Mouse (Mus musculus): ENCODE data around the gene Vcpkmt. TPM values are rescaled to one million over a fixed set of nuclear protein-coding genes. Genes with fewer than 3 reads are reported as not detected.
A peak's percentile ranks its signal among the peaks of the same experiment; 100 is the strongest.
"Not testable (repeated sequence)": the region's sequence is repeated elsewhere in the genome, so short reads cannot be mapped to it uniquely, and the experiment has no call there.

Gene Vcpkmt
- polyA plus RNA-seq, 1 experiment from 2014 or later = 37.5 TPM

DNA sequence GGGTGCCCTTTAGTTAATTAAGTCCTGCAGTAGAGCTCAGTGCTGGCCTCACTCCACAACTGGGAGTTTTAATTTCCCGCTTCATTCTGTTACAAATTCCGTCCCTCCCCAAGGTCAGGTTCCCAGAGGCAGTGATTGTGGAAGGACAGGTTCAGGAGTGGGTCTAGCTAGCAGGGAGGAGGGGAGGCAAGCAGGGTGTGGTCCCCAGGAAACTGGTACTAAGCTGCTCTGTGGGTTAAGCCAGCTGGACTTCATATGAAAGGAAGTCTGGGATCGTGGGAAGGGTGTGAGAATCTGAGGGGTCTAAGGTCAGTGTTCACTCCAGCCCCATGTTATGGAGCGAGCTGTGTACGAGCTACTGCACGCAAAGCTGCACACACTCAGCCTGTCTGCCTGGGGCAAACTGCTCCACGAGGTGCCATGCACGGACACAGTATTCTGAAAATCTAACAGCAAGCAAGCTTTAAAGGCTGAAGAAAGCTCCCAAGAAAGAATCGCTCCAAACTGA lies 6.7 kb downstream of the Vcpkmt start:
- H3K9me3 ChIP-seq (ENCODE audit: control insufficient read depth, low read length) = no peaks in the 10 kb centered on the region
- no peak overlapping the region for H3K9ac ChIP-seq (ENCODE audit: low read length)
- no peak overlapping the region for H3K4me2 ChIP-seq (ENCODE audit: low read depth, severe bottlenecking)
- H3K27ac ChIP-seq (replicated peaks; ENCODE audit: low read depth, low read length) = no peak overlapping the region
- H3K4me1 ChIP-seq (ENCODE audit: control insufficient read depth, insufficient read depth, low read length) = no peaks in the 10 kb centered on the region
- DNase-seq (ENCODE audit: low spot score) = no peak
- WGBS = 85% methylated on average over 9 of the region's 9 CpGs
- H3K27me3 ChIP-seq (ENCODE audit: control insufficient read depth, insufficient read depth, low read length) = no peaks in the 10 kb centered on the region
- H3K4me3 ChIP-seq (ENCODE audit: low read depth, low read length) = no peak overlapping the region
- H3K36me3 ChIP-seq (ENCODE audit: control insufficient read depth, insufficient read depth, low read length) = peaks cover 8% of the 10 kb centered on the region
- no peak for ATAC-seq (ENCODE audit: insufficient number of reproducible peaks, low FRiP score, low TSS enrichment, low read depth)

DNA sequence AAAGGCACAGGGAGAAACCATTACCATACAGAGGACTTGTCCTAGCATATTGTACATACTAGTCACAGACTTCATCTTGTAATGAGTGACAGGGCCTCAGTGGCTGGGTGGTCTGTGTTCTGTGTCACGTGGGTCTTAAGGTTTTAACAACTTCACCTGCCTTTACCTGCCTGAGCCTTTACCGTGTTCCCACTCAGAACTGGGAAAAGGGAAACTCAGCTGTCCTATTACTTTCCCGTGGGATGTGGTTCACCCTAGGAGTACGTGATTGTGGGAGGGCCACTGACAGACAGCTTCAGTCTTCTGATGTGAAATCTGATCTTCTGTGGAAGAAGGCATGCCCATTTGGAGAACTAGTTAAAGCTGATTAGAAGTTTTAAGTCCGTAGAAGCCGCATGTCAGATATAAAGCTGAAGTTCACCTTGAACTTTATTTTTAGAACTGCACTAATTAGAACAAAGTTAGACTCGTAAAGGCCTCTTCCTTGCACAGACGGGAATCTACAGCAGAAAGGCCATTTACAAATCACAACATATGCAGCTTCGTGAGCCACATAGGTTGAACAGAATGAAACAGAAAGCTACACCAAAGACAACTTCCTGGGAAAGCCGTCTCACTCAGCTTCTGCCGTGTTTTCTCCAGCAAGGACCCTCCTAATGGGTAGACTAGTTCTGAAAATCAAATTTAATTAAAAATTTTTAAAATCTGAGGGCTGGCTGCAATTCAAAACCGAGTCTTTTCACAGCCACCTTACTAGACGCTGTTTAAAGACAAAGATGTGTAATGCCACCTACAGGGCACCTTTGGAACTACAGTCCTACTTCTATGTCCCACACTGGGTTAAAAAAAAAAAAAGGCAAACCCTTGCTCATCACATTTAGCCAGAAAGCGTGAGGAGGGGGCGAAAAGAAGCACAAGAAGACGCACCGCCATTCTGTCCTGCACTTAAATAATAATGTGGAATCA lies 8.6 kb downstream of the Vcpkmt start:
- Histone ChIP-seq H3K9ac (ENCODE audit: low read length) (no peak overlapping the region), H3K4me3 (ENCODE audit: low read depth, low read length) (no peak overlapping the region), H3K4me1 (ENCODE audit: control insufficient read depth, insufficient read depth, low read length) (no peaks in the 10 kb centered on the region), H3K9me3 (ENCODE audit: control insufficient read depth, low read length) (no peaks in the 10 kb centered on the region), H3K27me3 (ENCODE audit: control insufficient read depth, insufficient read depth, low read length) (no peaks in the 10 kb centered on the region), H3K27ac (replicated peaks; ENCODE audit: low read depth, low read length) (no peak overlapping the region), H3K4me2 (ENCODE audit: low read depth, severe bottlenecking) (0 out of 2 replicates have a peak overlapping the region, but pooled peaks have one; percentile 26), H3K36me3 (ENCODE audit: control insufficient read depth, insufficient read depth, low read length) (peaks cover 8% of the 10 kb centered on the region)
- 27% methylated on average over 17 of the region's 17 CpGs for WGBS
- peak; percentile 83 for DNase-seq (ENCODE audit: low spot score)
- ATAC-seq (ENCODE audit: insufficient number of reproducible peaks, low FRiP score, low TSS enrichment, low read depth) = no peak

- 93% methylated on average over 8 of the region's 8 CpGs for WGBS
- DNase-seq (ENCODE audit: low spot score) (no peak), ATAC-seq (ENCODE audit: insufficient number of reproducible peaks, low FRiP score, low TSS enrichment, low read depth) (no peak)
- H3K4me1 ChIP-seq (ENCODE audit: control insufficient read depth, insufficient read depth, low read length) = no peaks in the 10 kb centered on the region
- no peaks in the 10 kb centered on the region for H3K9me3 ChIP-seq (ENCODE audit: control insufficient read depth, low read length)
- H3K9ac ChIP-seq (ENCODE audit: low read length) = no peak overlapping the region
- no peak overlapping the region for H3K4me2 ChIP-seq (ENCODE audit: low read depth, severe bottlenecking)
- no peak overlapping the region for H3K27ac ChIP-seq (replicated peaks; ENCODE audit: low read depth, low read length)
- H3K36me3 ChIP-seq (ENCODE audit: control insufficient read depth, insufficient read depth, low read length) = peaks cover 5% of the 10 kb centered on the region
- H3K4me3 ChIP-seq (ENCODE audit: low read depth, low read length) = no peak overlapping the region
- H3K27me3 ChIP-seq (ENCODE audit: control insufficient read depth, insufficient read depth, low read length) = no peaks in the 10 kb centered on the region
These were observed 9.6 kb downstream of the Vcpkmt start for GRCm38 (mm10) chr12:69573271-69573670.

- no peak overlapping the region for H3K9ac ChIP-seq (ENCODE audit: low read length)
- H3K36me3 ChIP-seq (ENCODE audit: control insufficient read depth, insufficient read depth, low read length) = no peaks in the 10 kb centered on the region
- no peak overlapping the region for H3K4me2 ChIP-seq (ENCODE audit: low read depth, severe bottlenecking)
- WGBS = 92% methylated on average over 3 of the region's 3 CpGs
- no peak overlapping the region for H3K27ac ChIP-seq (replicated peaks; ENCODE audit: low read depth, low read length)
- no peaks in the 10 kb centered on the region for H3K27me3 ChIP-seq (ENCODE audit: control insufficient read depth, insufficient read depth, low read length)
- no peak for DNase-seq (ENCODE audit: low spot score)
- no peak for ATAC-seq (ENCODE audit: insufficient number of reproducible peaks, low FRiP score, low TSS enrichment, low read depth)
- no peaks in the 10 kb centered on the region for H3K4me1 ChIP-seq (ENCODE audit: control insufficient read depth, insufficient read depth, low read length)
- no peak overlapping the region for H3K4me3 ChIP-seq (ENCODE audit: low read depth, low read length)
- no peaks in the 10 kb centered on the region for H3K9me3 ChIP-seq (ENCODE audit: control insufficient read depth, low read length)
These were observed 12.9 kb downstream of the Vcpkmt start for GRCm38 (mm10) chr12:69569926-69570325.

- DNase-seq (ENCODE audit: low spot score) = no peak
- H3K4me3 ChIP-seq (ENCODE audit: low read depth, low read length) = no peak overlapping the region
- H3K36me3 ChIP-seq (ENCODE audit: control insufficient read depth, insufficient read depth, low read length) = no peaks in the 10 kb centered on the region
- no peak overlapping the region for H3K4me2 ChIP-seq (ENCODE audit: low read depth, severe bottlenecking)
- no peak overlapping the region for H3K27ac ChIP-seq (replicated peaks; ENCODE audit: low read depth, low read length)
- ATAC-seq (ENCODE audit: insufficient number of reproducible peaks, low FRiP score, low TSS enrichment, low read depth) = no peak
- H3K4me1 ChIP-seq (ENCODE audit: control insufficient read depth, insufficient read depth, low read length) = no peaks in the 10 kb centered on the region
- WGBS = 72% methylated on average over 3 of the region's 3 CpGs
- H3K27me3 ChIP-seq (ENCODE audit: control insufficient read depth, insufficient read depth, low read length) = no peaks in the 10 kb centered on the region
- no peak overlapping the region for H3K9ac ChIP-seq (ENCODE audit: low read length)
- no peaks in the 10 kb centered on the region for H3K9me3 ChIP-seq (ENCODE audit: control insufficient read depth, low read length)
These were observed 14.6 kb downstream of the Vcpkmt start for GRCm38 (mm10) chr12:69568266-69568665.

GRCm38 (mm10) chr12:69561006-69561405 lies 21.8 kb downstream of the Vcpkmt start:
- H3K4me3 ChIP-seq (ENCODE audit: low read depth, low read length); H3K9me3 ChIP-seq (ENCODE audit: control insufficient read depth, low read length); H3K27ac ChIP-seq (replicated peaks; ENCODE audit: low read depth, low read length); H3K9ac ChIP-seq (ENCODE audit: low read length); DNase-seq (ENCODE audit: low spot score); H3K36me3 ChIP-seq (ENCODE audit: control insufficient read depth, insufficient read depth, low read length); ATAC-seq (ENCODE audit: insufficient number of reproducible peaks, low FRiP score, low TSS enrichment, low read depth); H3K4me1 ChIP-seq (ENCODE audit: control insufficient read depth, insufficient read depth, low read length); H3K4me2 ChIP-seq (ENCODE audit: low read depth, severe bottlenecking); H3K27me3 ChIP-seq (ENCODE audit: control insufficient read depth, insufficient read depth, low read length): not testable (repeated sequence)
- 81% methylated on average over 6 of the region's 6 CpGs for WGBS

DNA sequence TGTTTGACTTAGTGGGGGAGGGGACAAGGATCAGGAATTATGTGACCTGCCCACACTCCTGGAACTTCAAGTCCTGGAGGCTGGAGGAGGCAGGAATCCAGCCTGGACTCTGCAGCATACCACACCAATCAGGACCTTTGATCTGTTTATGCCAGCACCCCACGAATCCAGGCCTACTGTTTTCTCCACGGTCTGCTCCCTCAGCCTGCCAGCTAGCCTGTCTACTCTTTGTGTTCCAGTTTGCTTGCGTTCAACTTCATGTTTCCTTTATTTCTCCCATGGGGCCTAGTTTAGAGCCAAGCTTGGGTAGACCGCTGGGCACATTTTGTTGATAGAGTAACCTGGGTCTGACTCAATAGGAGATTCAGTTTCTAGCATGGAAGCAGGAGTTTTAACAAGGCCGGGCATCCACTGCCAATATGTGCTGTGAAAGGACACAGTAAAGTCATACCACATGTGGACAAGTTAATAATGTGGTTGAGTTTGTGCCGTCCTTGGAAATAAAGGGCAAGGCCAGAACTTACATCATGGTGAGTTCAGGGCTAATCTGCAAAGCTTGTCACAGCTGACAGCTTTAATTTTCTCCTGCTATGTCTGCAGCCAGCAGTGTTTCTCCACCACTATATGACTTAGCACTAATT lies 26.5 kb downstream of the Vcpkmt start:
- ATAC-seq (ENCODE audit: insufficient number of reproducible peaks, low FRiP score, low TSS enrichment, low read depth) (no peak), DNase-seq (ENCODE audit: low spot score) (no peak)
- H3K4me3 ChIP-seq (ENCODE audit: low read depth, low read length) = no peak overlapping the region
- no peaks in the 10 kb centered on the region for H3K27me3 ChIP-seq (ENCODE audit: control insufficient read depth, insufficient read depth, low read length)
- no peaks in the 10 kb centered on the region for H3K9me3 ChIP-seq (ENCODE audit: control insufficient read depth, low read length)
- 52% methylated on average over 6 of the region's 6 CpGs for WGBS
- H3K9ac ChIP-seq (ENCODE audit: low read length) = no peak overlapping the region; the same call in 1 of the 2 replicates
- H3K4me2 ChIP-seq (ENCODE audit: low read depth, severe bottlenecking) = no peak overlapping the region
- no peaks in the 10 kb centered on the region for H3K36me3 ChIP-seq (ENCODE audit: control insufficient read depth, insufficient read depth, low read length)
- H3K27ac ChIP-seq (replicated peaks; ENCODE audit: low read depth, low read length) = peak overlapping the region; percentile 22; the same call in 1 of the 2 replicates
- H3K4me1 ChIP-seq (ENCODE audit: control insufficient read depth, insufficient read depth, low read length) = peaks cover 4% of the 10 kb centered on the region; the same call in 1 of the 2 replicates

GRCm38 (mm10) chr12:69545456-69546178 lies 37.2 kb downstream of the Vcpkmt start:
- ATAC-seq (ENCODE audit: insufficient number of reproducible peaks, low FRiP score, low TSS enrichment, low read depth) (no peak), DNase-seq (ENCODE audit: low spot score) (no peak)
- Histone ChIP-seq H3K4me2 (ENCODE audit: low read depth, severe bottlenecking) (no peak overlapping the region), H3K27me3 (ENCODE audit: control insufficient read depth, insufficient read depth, low read length) (no peaks in the 10 kb centered on the region), H3K9me3 (ENCODE audit: control insufficient read depth, low read length) (no peaks in the 10 kb centered on the region), H3K4me3 (ENCODE audit: low read depth, low read length) (no peak overlapping the region), H3K27ac (replicated peaks; ENCODE audit: low read depth, low read length) (no peak overlapping the region), H3K36me3 (ENCODE audit: control insufficient read depth, insufficient read depth, low read length) (no peaks in the 10 kb centered on the region), H3K4me1 (ENCODE audit: control insufficient read depth, insufficient read depth, low read length) (no peaks in the 10 kb centered on the region), H3K9ac (ENCODE audit: low read length) (no peak overlapping the region)
- 73% methylated on average over 12 of the region's 13 CpGs for WGBS

Data from limb, embryonic 11.5 days (tissue).